Mouse (Mus musculus) embryo, embryonic 9.5 days (tissue): ENCODE results near the gene Bglap2.
A peak's percentile ranks its signal among the peaks of the same experiment; 100 is the strongest.

Experiments
- DNase-seq: peaks from one replicate; pipeline ENCODE4 v3.0.0-alpha.2; 2017; ENCODE audit errors: extremely low spot score

Bglap2 gene

GRCm38 (mm10) chr3:88339006-88339405 lies 39.5 kb downstream of the Bglap2 start:
- no peak for DNase-seq

GRCm38 (mm10) chr3:88338316-88338715 lies 40.2 kb downstream of the Bglap2 start:
- DNase-seq = no peak

DNA sequence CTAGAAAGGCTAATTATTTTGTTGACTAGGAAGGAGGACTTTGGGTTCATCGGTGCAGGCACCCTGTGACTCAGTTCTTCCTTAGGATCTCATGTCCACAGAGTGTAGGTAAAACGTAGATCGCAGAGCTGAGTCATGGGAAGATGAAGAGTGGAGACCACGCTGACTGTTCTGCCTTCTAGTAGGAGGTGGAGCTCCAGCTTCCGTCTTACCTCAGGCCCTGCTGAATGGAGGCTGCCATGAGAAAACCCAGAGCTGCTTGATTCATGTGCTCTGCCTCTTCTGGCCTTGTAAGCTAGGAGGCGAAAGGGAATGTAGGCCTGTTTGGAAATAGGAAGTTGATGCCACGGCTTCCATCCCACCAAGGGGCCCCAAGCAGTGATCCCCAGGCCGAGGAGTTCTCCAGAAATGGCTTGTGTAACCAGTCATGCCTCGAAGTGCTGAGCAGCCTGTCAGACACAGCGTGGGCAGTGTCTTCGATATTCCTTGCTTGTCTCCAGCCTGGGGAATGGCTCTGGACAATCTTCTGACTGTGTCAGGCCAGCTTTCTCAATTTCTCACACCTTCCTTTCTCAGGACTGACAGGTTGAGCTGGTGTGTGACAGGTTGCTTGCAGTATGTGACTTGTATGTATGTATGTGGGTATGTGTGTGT lies 41.0 kb downstream of the Bglap2 start:
- no peak for DNase-seq

DNA sequence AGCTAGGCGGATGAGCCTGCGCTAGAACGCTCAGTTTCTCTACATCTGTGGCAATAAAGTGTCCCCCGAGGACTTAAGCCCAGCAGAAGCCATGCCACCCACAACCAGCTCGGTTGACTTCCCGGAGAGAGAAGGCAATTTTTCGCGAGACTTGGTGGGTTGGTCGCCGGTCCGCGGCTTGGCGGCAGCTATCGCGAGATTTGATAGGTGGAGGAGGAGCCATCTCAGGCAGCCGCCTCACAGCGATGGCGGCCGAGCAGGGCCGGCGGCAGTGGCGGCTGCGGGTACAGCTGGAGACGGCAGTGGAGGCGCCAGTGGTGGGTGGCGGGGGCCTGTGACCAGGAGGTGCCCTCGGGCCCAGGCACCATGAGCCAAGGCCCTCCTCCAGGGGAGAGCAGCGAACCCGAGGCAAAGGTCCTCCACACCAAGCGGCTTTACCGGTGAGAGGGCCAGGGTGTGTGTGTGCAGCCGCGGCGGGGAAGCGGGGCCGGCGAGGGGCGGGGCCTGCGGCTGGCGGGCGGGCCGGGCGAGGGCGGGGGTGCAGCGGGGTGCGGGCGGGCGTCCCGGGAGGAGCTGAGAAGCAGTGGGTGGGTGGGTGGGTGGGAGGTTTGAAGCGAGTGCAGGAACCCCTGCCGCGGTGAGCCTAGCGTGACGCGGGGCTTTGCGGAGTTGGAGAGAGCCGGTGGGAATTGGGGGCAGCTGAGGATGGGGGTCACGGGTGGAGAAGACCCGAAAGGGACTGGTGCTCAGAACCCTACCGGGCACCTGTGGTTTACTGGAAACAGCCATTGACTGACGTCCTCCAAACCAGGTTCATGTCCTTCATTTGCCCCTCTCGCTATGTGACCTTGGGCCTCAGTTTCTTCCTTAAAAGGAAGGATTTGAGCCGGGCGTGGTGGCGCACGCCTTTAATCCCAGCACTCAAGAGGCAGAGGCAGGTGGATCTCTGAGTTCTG lies 42.2 kb downstream of the Bglap2 start, which contains the start of the genes Tmem79 and Smg5:
Gene Tmem79, minus strand, starts transcription at position 91 of the 956 bp plus-strand sequence.
Gene Smg5, plus strand, starts transcription at position 203 of the 956 bp plus-strand sequence.
- peak; percentile 97 for DNase-seq

DNA sequence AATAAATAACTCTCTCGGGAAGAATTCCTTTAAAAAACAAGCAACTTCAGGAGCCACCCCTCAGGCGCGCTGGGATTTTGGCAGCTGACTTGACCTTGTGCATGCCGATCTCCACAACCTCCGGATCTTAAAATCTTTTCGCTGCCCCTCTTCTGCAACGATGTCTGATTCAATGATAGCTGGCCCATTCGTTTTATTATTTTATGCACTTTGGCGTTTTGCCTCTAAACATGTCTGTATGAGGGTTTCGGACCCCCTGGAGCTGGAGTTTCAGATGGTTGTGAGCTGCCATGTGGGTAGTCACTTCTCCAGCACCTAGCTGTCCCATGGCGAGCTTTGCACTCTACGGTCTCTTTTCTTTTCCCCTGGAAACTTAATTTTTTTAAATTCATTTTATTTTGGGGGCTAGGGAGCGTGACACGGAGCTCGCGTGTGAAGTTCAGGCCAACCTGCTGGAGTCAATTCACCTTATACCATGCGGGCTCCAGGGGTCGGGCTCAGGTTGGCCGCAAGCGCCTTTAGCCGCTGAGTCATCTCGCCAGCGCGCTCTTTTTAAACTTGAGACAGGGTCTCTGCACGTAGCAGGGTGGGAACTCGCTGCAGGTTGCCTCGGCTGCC lies 43.0 kb downstream of the Bglap2 start:
- peak; percentile 45 for DNase-seq

DNA sequence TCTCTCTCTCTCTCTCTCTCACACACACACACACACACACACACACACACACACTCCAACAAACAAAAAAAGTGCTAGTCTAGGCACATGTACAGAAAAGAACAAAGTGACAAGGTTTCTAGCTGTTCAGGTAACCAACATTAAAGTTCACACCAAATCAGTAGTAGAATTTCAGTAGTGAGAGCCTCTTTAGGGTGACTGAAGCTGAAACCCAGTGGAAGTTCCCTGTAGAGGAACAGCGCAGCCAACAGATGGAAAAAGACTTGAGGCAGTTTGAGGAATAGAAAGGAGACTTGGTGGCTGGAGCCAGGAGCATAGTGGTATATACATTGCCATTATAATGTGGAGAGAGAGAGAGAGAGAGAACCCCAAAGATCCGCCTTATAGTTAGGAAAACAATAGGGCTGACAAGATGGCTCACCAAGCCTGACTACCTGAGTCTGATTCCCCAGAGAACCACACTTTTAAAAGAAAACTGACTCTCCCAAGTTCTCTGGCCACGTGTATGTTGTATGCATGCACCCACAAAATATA lies 43.5 kb downstream of the Bglap2 start:
- DNase-seq = no peak

DNA sequence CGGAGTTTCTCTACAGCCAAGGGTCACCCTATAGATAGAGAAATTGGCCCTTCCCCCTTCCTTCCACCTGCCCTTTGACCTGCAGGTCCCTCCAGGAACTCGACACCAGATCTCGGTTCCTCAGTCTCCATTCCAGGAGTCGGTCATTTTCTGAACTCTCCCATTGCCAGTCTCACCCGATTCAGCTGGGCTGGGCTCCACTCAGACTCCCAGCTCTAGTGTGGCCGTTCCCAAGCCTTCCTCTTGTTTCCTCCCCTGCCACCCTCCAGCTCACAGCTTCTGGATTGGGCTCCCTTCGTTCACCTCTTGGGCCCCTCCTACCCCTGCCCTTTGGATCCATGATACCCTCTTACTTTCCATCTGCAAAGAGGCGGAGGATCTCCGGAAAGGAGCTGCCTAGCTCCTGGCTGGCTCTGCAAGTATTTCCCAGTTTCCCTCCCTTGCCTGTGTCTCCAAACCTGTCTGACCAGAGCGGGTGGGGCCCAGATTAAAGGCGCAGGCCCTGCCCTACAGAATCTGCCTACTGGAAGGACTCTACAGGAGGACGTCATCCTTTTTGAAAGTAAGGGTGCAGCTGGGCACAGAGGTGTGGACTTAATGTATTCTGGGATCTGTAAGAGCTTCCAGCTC lies 44.4 kb downstream of the Bglap2 start:
- no peak for DNase-seq

- peak; percentile 38 for DNase-seq
Observed at GRCm38 (mm10) chr3:88331282-88331681, 47.2 kb downstream of the Bglap2 start.

DNA sequence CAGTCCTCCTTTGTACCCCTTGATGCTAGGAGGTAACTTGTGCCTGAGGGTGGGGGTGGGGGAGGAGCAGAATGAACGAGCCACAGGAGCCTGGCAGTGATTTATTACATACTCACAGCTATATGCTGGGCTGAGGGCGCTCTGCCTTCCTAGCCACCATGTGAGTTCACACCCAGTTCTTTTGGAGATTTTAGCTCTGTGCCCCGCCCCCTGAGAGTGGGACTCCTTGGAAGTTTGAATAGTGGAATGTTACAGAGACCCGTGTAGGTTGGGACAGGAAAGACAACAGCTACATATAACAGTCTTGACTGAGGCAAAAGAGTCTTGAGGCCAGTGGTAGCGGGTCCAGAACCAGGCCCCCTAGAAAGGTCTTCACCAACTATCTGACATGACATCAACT lies 49.5 kb downstream of the Bglap2 start:
- DNase-seq = no peak
